Mouse (Mus musculus): Measurements from ENCODE around the gene Mtrex. TPM values are rescaled to one million over a fixed set of nuclear protein-coding genes. Genes with fewer than 3 reads are reported as not detected.
A peak's percentile ranks its signal among the peaks of the same experiment; 100 is the strongest.

Mtrex gene
- total RNA-seq, 2 experiments from 2014 or later = 42.0 to 44.8 TPM

DNA sequence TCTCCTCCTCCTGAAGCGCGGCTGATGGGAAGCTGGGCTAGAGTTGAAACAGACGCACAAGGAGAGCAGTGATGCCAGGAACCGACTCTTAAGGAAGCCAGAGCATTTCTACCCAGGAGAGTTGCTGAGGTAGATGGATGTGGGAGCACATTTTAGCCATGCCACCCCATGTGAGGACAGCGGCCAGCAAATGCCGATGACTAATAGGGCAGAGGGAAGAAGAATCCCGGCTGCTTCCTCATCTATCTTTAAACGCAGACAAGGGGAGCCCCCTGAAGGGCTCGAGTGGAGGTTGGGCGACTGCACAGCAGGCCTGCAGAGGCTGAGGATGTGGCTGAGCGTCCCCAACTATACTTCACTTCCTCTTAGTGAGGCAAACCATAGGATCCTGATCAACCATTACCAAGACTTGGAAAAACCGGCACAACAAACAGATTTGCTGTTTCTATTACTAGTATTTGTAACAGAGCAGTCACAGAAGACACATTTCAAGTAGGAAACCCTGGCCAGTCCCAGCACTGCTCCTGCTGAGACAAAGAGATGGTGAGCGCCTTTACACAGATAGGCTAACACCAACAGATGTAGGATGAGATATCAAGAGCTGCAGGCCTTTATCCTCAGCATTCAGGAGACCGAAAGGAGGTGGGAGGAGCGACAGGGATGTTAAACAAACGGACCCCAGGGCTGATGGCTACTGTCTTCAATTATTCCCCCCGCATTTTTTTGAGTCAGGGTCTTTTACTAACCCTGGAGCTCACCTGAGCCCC lies 55.5 kb downstream of the Mtrex start:
- intact Hi-C loops (cut with DNase I) = no loop called here

DNA sequence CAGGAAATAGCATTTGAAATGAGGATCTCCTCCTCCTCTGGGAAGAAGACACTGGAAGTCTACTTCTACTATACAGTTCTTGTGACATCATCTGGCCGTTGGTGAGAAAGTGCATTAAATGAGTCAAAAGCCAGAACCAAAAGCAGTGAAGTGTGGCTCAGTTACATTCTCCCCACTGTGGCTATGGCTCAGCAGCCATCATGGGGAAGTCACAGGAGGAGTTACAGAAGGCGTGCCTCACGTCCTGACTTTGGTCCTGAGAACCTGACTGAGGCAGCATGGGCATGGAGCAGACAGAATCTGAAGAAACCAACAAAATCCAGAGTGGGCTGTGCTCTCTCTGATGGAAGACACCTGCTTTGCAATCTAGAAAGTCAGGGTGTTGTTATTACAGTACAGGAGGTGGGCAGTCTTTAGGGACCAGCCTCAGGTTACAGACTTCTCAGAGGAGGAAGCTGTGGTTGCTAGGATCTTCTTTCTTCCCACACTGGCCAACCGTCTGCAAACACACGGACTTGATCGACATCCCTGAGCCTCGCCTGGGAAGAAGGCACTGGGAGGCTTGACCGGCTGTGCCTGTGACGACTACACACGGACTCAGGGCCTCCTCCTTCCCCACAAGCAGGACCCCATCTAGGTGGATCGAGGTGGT lies 57.0 kb downstream of the Mtrex start:
- intact Hi-C loops (cut with DNase I) = no loop called here
- DNase-seq (ENCODE audit: low spot score in 2 of 2) = no peak

More for the DNA sequence above, 55.5 kb downstream of the Mtrex start:
- DNase-seq (ENCODE audit: low spot score in 2 of 2) = peak in 1 of 2 experiments; percentile 11

DNA sequence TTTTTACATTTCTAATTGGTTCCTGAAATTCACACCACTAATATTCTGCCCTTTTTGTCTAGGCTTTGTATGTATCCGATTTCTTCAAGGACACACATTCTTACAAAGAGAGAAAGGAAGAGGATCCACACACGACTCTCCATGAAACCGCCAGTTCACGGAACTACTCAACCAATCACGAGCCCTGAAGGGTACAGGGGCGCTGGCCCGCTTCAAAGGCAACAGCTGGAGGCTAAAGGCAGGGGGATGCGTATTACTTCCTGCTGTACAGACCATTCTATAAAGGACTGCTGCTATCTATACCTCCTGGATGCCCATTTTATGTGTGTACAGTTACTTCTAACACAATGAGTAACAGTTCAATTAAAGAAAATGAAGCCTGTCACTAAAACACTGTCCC lies 59.8 kb downstream of the Mtrex start:
- intact Hi-C loops (cut with DNase I) = no loop called here
- DNase-seq (ENCODE audit: low spot score in 2 of 2) = no peak

DNA sequence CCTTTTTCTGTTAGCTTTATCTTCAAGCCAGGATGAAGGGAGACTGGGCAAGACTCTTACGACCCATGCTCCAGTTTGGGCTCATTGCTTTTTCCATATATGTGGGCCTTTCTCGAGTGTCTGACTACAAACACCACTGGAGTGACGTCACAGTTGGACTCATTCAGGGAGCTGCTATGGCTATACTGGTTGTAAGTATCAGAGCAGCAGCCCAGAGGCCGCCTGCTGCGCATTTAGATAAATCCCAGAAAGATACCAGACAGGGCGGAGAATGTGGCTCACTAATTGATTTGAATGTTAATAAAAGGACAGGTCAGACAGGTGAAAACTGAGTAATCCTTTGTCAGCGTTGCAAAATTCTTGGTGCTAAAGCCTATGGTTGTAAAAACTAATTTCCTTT lies 60.4 kb downstream of the Mtrex start:
- intact Hi-C loops (cut with DNase I) = no loop called here
- DNase-seq (ENCODE audit: low spot score in 2 of 2) = no peak

DNA sequence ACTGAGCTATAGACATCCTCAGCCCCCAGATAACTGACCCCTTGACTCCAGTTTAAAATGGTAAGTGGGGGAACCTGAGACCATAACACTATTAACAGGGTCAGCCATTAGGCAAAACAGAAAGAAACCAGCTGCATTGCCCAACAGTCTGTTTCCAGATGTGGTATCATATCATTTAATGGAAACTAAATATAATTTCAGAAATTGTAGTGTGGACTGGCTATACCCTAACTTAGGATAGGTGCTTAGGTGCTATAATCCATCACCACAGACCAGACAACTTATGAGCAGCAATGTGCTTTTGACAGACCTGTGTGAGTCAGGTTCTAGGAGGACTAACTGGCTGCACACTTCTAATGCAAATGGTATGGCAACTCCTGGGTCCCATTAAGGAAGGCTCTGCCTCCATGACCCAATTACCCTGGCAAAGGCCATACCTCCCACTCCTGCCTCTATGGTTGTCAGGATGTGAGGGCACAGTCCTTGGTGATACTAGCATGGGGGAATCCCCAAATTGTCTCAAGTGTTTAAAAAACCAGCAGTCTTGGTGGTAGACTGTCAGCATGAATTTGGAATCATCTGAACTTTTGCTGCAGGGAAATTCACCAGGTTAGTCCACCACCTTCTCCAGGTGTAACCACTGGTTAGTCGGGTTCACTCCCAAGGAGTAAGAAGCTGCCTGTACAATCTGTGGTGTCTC lies 64.1 kb downstream of the Mtrex start:
- no peak for DNase-seq (ENCODE audit: low spot score in 2 of 2)

DNA sequence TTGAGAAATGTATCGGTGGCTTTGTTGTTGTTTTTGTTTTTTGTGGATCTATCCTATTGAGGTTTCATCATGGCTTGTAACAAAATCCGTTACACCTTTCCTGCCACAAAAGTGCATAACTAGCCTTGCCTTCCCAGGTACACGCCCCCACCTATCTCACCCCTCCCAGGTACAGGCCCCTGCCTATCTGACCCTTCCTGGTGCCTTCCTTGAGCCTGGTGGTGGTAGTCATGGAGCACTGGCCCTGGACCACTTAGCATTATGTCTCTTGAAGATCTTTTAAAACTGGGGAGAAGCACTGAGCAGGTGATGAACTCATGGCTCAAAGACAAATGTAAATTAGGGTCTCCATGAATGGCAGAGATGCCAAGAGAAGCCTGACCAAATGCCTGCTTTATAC lies 64.9 kb downstream of the Mtrex start:
- intact Hi-C loops (cut with DNase I) = no loop called here
- no peak for DNase-seq (ENCODE audit: low spot score in 2 of 2)

More for the DNA sequence above, 64.1 kb downstream of the Mtrex start:
- intact Hi-C loops (cut with DNase I) = no loop called here

DNA sequence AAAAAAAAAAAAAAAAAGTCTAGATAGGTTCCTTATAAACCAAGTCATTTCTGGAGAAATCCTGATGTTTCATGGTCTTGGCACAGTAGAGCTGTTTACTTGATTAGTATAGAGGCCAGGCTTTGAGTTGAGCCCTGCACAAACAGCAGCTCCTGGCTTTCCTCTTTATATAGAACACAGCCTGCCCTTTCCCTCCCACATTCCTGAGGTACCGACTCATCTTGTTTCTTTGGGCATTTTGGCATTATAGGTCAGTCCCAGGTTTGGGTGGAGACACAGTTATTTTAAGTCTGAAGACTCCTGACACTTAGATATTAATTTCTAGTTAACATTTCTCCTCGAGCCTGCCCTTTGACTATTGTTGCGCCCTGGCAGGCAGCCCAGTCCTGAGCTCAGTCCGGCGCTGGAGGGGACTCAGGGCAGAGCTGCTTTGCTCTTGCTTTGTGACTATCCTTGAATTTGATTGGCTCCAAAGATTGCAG lies 65.3 kb downstream of the Mtrex start:
- intact Hi-C loops (cut with DNase I) = no loop called here
- DNase-seq (ENCODE audit: low spot score in 2 of 2) = no peak

DNA sequence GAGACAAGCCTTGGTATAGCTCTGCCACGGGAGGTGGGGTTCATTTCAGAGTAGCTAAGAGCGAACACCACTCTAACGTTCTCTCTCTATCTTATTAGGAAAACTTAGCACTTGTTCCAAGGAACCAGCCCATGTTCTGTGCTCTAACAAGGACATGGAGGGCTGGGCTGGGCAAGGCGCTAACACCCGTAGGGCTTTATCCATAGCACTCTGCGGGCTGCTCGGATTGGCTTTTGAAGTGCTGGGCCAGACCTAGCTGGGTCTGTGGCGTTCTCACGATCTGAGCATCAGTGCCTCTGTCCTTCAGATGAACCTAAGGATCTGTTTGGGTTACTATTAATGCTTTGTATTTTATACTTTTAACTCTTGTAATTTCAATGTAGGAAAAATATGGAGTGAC lies 66.3 kb downstream of the Mtrex start:
- no peak for DNase-seq (ENCODE audit: low spot score in 2 of 2)
- intact Hi-C loops (cut with DNase I) = no loop called here

DNA sequence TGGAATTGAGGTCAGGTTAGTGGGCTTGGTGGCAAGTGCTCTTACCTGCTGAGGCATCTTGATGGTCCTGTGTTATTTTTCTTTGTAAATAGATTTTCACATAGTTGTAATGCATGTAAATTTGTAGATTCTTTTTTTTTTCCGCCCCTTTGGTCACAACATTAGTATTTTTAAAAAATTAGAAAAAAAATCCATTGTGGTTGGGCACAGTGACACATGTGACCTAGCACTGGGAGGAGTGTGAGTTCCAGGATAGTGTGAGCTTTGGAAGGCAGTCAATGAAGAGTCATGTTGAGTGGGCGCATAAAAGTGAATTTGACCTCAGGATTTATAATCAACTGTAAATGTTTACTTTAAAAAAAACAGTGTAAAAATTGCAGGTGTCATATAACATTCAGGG lies 66.8 kb downstream of the Mtrex start:
- no peak for DNase-seq (ENCODE audit: low spot score in 2 of 2)
- intact Hi-C loops (cut with DNase I) = no loop called here

DNA sequence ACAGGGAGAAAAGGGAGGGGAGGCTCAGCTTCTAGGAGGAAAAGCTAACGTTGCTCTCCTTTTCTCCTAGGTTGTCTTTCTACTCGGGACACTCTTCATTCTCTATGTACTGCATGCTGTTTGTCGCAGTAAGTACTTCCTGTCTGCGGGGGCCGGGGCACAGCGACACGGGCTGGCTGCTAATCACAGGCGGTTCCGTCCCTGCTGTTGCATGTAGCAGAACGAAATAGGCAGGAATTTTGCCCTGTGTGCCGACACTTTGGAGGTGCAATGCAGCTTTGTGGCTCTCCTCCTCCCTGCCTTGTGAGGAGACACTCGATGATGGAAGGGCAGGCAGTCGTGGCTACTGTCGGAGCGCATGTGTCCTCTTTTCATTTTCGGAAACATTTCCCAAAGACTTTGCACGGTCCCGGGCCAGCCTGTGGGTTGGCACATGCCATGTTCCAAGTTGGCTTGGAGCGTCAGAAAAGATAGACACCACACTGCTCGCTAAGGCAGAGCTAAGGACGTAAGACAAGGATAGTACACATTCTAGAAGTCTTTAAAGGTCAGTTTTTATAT lies 67.5 kb downstream of the Mtrex start:
- DNase-seq (ENCODE audit: low spot score in 2 of 2) = no peak
- intact Hi-C loops (cut with DNase I) = loop anchor here (5.0 kb wide), 1 partner anchor 187 kb away; no protein-coding TSS in a partner anchor

DNA sequence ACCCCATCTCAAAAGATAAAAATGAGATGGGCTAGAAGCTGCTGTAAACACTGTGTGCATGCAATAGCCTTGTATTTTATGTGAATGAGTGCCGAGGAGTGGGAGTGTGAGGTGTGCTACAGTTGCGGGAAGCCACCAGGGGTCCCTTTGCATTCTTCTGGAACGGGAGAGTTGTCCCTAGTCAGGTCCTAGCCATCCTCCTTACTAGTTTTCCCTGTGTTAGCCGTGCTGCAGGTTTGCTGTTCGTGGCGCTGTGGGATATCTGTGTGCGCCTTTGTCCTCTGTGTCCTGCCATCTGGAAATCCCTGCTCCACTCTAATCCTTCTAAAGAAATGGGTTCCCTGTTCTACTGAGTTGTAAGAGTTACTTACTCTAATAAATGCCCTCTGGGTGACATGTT lies 69.3 kb downstream of the Mtrex start:
- no peak for DNase-seq (ENCODE audit: low spot score in 2 of 2)
- intact Hi-C loops (cut with DNase I) = loop anchor here (5.0 kb wide), 1 partner anchor 186 kb away; no protein-coding TSS in a partner anchor

DNA sequence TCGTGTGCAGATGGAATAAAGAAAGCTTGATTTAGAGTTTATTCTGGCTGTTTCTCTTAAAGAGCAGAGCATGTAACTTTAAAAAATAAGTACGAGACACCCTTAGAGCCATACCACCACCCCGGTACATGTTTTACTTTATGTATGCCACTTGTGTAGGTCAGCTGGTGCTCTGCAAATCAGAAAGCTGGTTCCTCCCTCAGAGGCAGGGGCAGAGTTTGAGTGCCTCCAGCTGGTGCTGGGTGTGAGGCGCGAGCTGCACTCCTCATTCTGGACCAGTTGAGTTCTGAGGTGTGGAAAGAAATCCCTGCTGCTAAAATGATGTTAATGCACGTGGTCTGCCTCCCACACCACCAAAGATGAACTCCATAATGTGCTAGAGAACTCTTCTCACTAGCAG lies 72.8 kb downstream of the Mtrex start:
- intact Hi-C loops (cut with DNase I) = no loop called here
- peak in 1 of 2 experiments; percentile 38 for DNase-seq (ENCODE audit: low spot score in 2 of 2)

DNA sequence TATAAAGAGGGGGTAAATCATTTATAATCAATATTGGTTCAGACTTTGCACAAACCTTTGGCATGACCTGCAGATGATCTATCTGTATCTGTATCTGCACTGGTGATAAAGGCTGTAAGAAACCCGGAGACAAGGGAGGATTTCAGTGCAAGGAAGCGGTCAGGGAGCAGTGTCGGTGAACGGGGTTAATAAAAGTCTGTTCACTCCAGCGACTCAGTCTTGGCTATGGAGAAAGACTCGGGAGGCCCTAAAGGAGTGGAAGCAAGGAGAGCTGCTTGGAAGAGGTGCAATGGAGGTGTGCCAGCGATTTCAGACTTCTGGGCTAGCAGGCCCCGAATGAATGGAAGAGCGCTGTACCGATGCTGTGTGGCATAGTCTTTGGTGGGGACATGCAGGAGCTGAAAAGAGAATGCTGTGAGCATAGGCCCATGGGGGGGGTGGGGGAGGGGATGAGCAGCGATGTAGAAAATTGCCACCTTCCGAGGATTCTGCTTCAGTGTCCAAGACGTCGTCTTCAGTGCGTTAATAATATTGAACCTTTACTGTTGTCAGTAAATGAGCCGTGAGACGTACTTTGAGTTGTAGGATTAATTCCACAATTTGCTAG lies 73.4 kb downstream of the Mtrex start:
- no peak for DNase-seq (ENCODE audit: low spot score in 2 of 2)
- intact Hi-C loops (cut with DNase I) = no loop called here

DNA sequence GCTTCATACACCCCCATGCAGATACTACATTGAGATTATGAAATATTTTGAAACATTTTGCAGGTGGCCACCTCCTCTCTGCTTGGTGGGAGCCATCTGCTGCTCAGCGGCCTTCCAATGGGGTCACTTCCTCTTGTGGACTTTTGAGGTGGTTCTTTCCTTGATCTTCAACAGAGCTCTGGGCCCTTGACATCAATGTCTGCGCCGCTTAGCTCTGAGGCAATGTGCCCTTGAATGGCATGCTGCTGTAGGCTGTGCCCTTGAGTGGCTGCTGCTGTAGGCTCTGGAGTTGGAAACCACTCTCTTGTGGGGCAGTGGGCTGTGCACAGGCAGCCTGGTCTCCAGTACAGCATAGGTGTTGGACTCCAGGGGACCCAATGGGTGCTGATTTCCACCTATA lies 81.3 kb downstream of the Mtrex start:
- intact Hi-C loops (cut with DNase I) = no loop called here
- no peak for DNase-seq (ENCODE audit: low spot score in 2 of 2)

DNA sequence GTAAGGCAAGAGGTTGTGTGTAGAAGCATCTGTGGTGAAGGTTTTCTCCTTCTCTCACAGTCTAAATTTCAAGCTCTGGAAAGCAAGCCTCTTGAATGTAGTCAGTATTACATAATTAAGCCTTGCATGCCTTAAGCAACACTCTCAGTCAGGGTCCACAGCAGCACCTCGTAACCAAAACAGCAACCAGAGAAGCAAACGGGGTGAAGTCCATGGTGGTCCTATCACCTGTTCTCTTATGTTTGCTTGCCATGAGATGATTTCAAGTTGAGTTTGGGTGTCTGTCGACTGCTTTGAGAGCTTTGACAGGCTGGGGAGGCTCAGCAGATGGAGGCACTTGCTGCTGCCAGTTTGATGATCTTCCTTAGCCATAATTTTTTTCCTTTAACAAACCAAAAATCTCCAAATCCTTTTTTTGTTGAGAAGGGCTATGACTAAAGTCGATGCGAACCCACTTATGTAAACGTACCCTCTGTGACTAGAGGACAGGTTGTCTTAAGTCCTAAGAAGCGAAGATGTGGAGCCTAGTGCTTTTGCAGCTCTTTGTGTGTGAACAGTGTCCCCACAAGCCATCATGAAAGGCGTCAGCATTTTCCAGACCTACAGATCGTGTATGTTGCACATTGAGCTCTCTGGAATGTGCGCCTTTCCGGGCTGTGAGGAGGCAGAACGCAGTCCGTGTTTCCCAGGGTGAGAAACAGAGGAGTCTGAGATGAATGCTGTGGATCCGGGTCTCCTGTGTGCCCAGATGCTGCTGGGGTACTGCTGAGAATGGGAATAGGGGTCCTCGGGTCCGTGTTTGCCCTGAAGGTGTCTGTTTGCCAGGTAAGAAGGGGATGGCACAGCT lies 86.7 kb downstream of the Mtrex start:
- intact Hi-C loops (cut with DNase I) = no loop called here
- DNase-seq (ENCODE audit: low spot score in 2 of 2) = peak; percentile 46 to 64

DNA sequence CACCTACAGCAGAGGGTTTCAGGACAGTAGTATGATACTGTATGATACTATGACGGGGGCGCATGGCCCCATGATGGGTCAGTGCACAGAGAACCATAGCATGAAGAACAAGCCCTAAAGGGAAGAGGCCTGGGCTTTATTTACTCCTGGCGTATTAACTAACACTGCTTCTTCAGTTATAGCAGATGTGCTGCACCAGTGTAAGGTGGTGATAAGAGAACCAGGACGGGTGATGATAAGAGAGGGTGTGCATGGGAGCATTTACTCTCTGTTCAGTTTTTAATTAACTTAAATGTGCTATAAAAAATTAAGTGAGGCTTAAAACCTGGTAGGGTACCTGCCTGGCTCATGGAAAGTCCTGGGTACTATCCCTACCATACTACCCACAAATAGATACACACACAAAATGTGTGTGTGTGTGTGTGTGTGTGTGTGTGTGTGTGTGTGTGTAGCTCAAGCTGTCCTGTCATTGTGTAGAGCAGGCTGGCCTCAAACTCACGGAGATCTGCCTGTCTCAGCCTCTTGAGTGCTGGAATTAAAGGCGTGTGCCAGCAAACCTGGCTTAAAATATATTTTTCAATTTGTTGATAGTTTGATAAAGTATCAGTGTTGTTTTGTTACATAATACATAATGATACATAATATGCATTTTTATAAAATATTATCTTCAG lies 88.5 kb downstream of the Mtrex start:
- intact Hi-C loops (cut with DNase I) = no loop called here
- DNase-seq (ENCODE audit: low spot score in 2 of 2) = no peak

DNA sequence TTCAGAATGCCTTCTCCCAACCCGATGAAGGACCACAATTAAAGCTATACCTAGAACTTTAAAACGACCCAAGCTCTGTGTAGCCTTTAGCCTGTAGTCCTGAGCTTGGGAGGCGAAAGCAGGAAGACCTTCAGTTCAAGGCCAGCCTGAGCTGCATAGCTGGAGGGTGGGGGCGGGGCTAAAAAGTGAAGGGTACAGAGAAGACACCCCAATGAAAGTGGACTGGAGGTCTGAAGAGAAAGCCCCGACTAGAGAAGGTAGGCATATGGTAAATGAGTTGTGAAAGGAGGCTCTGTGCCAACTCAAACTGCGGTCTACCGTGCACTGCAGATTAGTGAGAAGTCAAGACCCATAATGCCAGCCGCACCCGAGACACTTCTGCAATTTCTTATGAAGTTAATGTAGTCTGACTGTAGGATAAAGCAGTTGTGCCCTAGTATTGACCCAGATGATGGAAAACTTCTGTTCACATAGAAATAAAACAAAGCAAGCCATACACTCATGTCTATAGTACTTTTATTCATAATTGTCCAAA lies 89.5 kb downstream of the Mtrex start:
- intact Hi-C loops (cut with DNase I) = no loop called here
- no peak for DNase-seq (ENCODE audit: low spot score in 2 of 2)

DNA sequence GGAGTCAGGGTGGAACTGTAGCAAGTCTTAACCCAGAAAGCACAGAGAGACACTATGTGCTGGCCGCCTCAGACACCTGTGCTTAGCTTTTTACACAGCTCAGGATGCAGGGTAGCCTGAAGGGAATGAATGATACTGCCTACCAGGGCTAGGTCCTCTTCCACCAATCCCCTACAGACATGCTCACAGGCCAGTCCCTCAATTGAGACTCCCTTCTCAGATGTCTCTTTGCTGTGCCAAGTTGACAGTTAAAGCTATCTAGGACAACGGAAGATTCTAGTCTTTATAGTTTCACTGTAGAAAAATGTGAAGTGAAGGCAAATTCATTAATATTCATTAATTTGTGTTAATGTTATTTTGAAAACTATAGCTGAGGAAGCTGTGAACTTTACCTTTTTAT lies 90.2 kb downstream of the Mtrex start:
- DNase-seq (ENCODE audit: low spot score in 2 of 2) = no peak
- intact Hi-C loops (cut with DNase I) = no loop called here
